Mouse (Mus musculus) CH12.LX (cell line): Measurements from ENCODE around the gene Pex14.

Experiments
- BHLHE40 ChIP-seq: IDR thresholded peaks from 2 replicates; pipeline ENCODE4 v1.6.1; 2011; ENCODE audit warnings: mild to moderate bottlenecking, low read depth, low read length, improper control_type of control experiment
- CHD1 ChIP-seq: IDR thresholded peaks from 2 replicates; pipeline ENCODE4 v1.6.1; 2012; ENCODE audit warnings: low read depth, low read length, improper control_type of control experiment, inconsistent platforms
- CHD2 ChIP-seq: IDR thresholded peaks from 2 replicates; pipeline ENCODE4 v1.6.1; 2011; ENCODE audit warnings: low read length, improper control_type of control experiment
- CTCF ChIP-seq, 2 experiments: IDR thresholded peaks in 1 of 2; conservative IDR thresholded peaks in 1 of 2; 2 replicates each; pipeline ENCODE4 v1.5.1; 2011 to 2012; ENCODE audit warnings: low read depth in 2 of 2, low read length in 2 of 2, improper control_type of control experiment in 1 of 2, inconsistent platforms in 1 of 2, mild to moderate bottlenecking in 1 of 2, moderate library complexity in 1 of 2
- EP300 ChIP-seq: IDR thresholded peaks from 2 replicates; pipeline ENCODE4 v1.6.1; 2011; ENCODE audit warnings: low read length, improper control_type of control experiment
- POLR2A ChIP-seq: IDR thresholded peaks from 2 replicates; pipeline ENCODE4 v1.6.1; 2011; ENCODE audit warnings: low read depth, mild to moderate bottlenecking, improper control_type of control experiment, low read length
- POLR2AphosphoS2 ChIP-seq: IDR thresholded peaks from 2 replicates; pipeline ENCODE4 v1.6.1; 2011; ENCODE audit warnings: low read depth, low read length, improper control_type of control experiment
- RAD21 ChIP-seq: IDR thresholded peaks from 2 replicates; pipeline ENCODE4 v1.6.1; 2011; ENCODE audit warnings: low read depth, mild to moderate bottlenecking, low read length, improper control_type of control experiment, moderate library complexity
- TBP ChIP-seq: conservative IDR thresholded peaks from 2 replicates; pipeline ENCODE4 v1.6.1; 2011; ENCODE audit warnings: low read depth, low read length, improper control_type of control experiment
- USF1 ChIP-seq: IDR thresholded peaks from 2 replicates; pipeline ENCODE4 v1.6.1; 2014; ENCODE audit warnings: low read depth, mild to moderate bottlenecking, inconsistent platforms, low read length, improper control_type of control experiment
- ZNF384 ChIP-seq: IDR thresholded peaks from 2 replicates; pipeline ENCODE4 v1.6.1; 2012; ENCODE audit warnings: low read depth, low read length, improper control_type of control experiment, inconsistent platforms

DNA sequence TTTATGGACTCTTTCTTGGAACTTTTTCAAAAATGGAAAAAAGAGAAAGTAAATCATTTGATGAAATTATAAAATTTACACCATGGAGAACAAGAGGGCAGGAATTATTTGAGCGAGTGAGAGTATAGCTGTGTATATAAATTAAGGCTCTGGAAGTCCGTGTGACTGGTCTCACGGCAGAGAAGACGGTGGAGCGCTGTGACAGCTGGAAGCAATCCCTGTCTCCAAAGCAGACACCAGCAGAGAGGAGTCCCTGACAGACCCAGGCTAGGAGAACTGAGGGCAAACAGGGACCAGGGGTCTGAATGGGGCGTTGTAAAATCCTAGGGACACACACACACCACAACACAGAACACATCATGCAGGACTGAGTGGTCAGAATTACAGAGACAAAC, 26.4 kb upstream of the Pex14 start:
- TF ChIP-seq CTCF (conservative IDR thresholded peaks at IDR 0.05 in 1 of 2, IDR thresholded peaks at IDR 0.05 in 1 of 2; ENCODE audit: low read depth in 2 of 2, low read length in 2 of 2) = no peak
- no peak for TF ChIP-seq TBP
- no peak for TF ChIP-seq BHLHE40
- TF ChIP-seq RAD21 = no peak
- TF ChIP-seq POLR2A = no peak
- no peak for TF ChIP-seq CHD1
- no peak for TF ChIP-seq POLR2AphosphoS2
- no peak for TF ChIP-seq ZNF384
- TF ChIP-seq USF1 = no peak
- no peak for TF ChIP-seq CHD2
- no peak for TF ChIP-seq EP300
